ENCODE assay signal across 11 mouse cellular contexts in genomic region chr11:98395041-98395440, GRCm38 (mm10). TPM values are rescaled to one million over a fixed set of nuclear protein-coding genes. Genes with fewer than 3 reads are reported as not detected.
DNase-seq lines count a peak whose midpoint lies in the region; ATAC-seq and TF ChIP-seq lines count a peak whose summit lies in the region.
"Had no signal": no experiment of that assay in that cellular context is flagged by ENCODE, and none has a peak within 500 bp of the region (broad histone marks: within the 10 kb centered on the region; RNA-seq: fewer than 3 reads in every experiment).

No protein-coding gene starts in this region.

- TF ChIP-seq CTCF in left cerebral cortex, adult 2 months (IDR thresholded peaks at IDR 0.05): no peak

- H3K27me3 ChIP-seq in embryonic facial prominence, embryonic 12.5 days: peaks cover 34% of the 10 kb centered on the region

- H3K4me2 ChIP-seq in embryonic facial prominence, embryonic 12.5 days (replicated peaks): no peak overlapping the region
- H3K4me2 ChIP-seq: midbrain, embryonic 13.5 days had no signal

- no peak overlapping the region for H3K4me3 ChIP-seq in embryonic facial prominence, embryonic 12.5 days
- H3K4me3 ChIP-seq in left cerebral cortex, adult 2 months: no peak overlapping the region
- H3K4me3 ChIP-seq: midbrain, embryonic 13.5 days had no signal

- DNase-seq in cerebellum, adult 9-10 months: peak; percentile 15
- DNase-seq in cerebellum, adult 18-20 months: no peak
- DNase-seq in heart, postnatal 4 days: peak; percentile 80
- peak; percentile 70 for DNase-seq in large intestine, adult 2 months (ENCODE audit: low read depth, low spot score)
- no peak for DNase-seq in frontal cortex, postnatal 36 days (ENCODE audit: low spot score in 2 of 2)
- DNase-seq in left cerebral cortex, adult 2 months (ENCODE audit: extremely low spot score in 1 of 2, low spot score in 2 of 2): no peak
- DNase-seq in layer of hippocampus, postnatal 36 days: no peak
- DNase-seq: cerebellum, adult 8-10 months; right cerebral cortex, postnatal 25 days had no signal

- peak overlapping the region; percentile 8; the same call in 1 of the 2 replicates for H3K9ac ChIP-seq in embryonic facial prominence, embryonic 12.5 days
- H3K9ac ChIP-seq: midbrain, embryonic 13.5 days had no signal

- no peaks in the 10 kb centered on the region for H3K9me3 ChIP-seq in embryonic facial prominence, embryonic 12.5 days
- H3K9me3 ChIP-seq: midbrain, embryonic 13.5 days had no signal

- 0 out of 2 replicates have a peak overlapping the region, but pooled peaks have one; percentile 13 for H3K27ac ChIP-seq in embryonic facial prominence, embryonic 12.5 days
- H3K27ac ChIP-seq in left cerebral cortex, adult 2 months: no peak overlapping the region
- H3K27ac ChIP-seq: midbrain, embryonic 13.5 days had no signal

- H3K4me1 ChIP-seq in embryonic facial prominence, embryonic 12.5 days: peaks cover 22% of the 10 kb centered on the region; the same call in 1 of the 2 replicates

- no peak for ATAC-seq in embryonic facial prominence, embryonic 12.5 days (ENCODE audit: insufficient number of reproducible peaks, insufficient read depth, low FRiP score, low TSS enrichment)
- ATAC-seq: midbrain, embryonic 13.5 days had no signal

- 56% methylated on average over 4 of the region's 4 CpGs for WGBS in embryonic facial prominence, embryonic 12.5 days
- 24% methylated on average over 4 of the region's 4 CpGs for WGBS in large intestine, adult 2 months

- H3K36me3 ChIP-seq in embryonic facial prominence, embryonic 12.5 days: no peaks in the 10 kb centered on the region

- intact Hi-C loops in left cerebral cortex, adult 2 months (cut with DNase I): no loop called here

RNA-seq across cellular contexts. Expression of gene Pgap3, which starts 5.2 kb away (rescaled TPM):
- 9.8 and 10.4 TPM in 2 replicates for polyA plus RNA-seq in embryonic facial prominence, embryonic 12.5 days (2016; fragmentation: Nextera tagmentation; extraction: Ambion mirVana)
- 10 to 100 TPM; 19.6 to 20.5 TPM for total RNA-seq in heart, postnatal 4 days (2021)
- 34.0 and 37.9 TPM in 2 replicates for polyA plus RNA-seq in large intestine, adult 2 months (2012; rRNA removed)
- total RNA-seq in left cerebral cortex, adult 2 months (2021): 10 to 100 TPM; 10.2 to 11.9 TPM
- total RNA-seq in layer of hippocampus, postnatal 36 days (2021): 1 to 10 TPM; 8.3 to 8.4 TPM

RNA-seq across cellular contexts. Expression of gene Pnmt, which starts 8.8 kb away (rescaled TPM):
- polyA plus RNA-seq in embryonic facial prominence, embryonic 12.5 days (2016; fragmentation: Nextera tagmentation; extraction: Ambion mirVana): 0.33 TPM in 1 of 2 replicates, not detected in the other
- total RNA-seq in heart, postnatal 4 days (2021): not detected
- polyA plus RNA-seq in large intestine, adult 2 months (2012; rRNA removed): not detected in 2 replicates
- under 1 TPM in 1 of 2 experiments, not detected in 1; 0.51 TPM for total RNA-seq in left cerebral cortex, adult 2 months (2021)
- total RNA-seq in layer of hippocampus, postnatal 36 days (2021): not detected

RNA-seq across cellular contexts. Expression of gene Tcap, which starts 11.4 kb away (rescaled TPM):
- polyA plus RNA-seq in embryonic facial prominence, embryonic 12.5 days (2016; fragmentation: Nextera tagmentation; extraction: Ambion mirVana): 1.5 and 1.7 TPM in 2 replicates
- 100 to 1,000 TPM; 163 to 192 TPM for total RNA-seq in heart, postnatal 4 days (2021)
- polyA plus RNA-seq in large intestine, adult 2 months (2012; rRNA removed): 0.60 and 0.69 TPM in 2 replicates
- 1 to 10 TPM; 8.7 to 10.0 TPM for total RNA-seq in left cerebral cortex, adult 2 months (2021)
- total RNA-seq in layer of hippocampus, postnatal 36 days (2021): 1 to 10 TPM in 1 of 2 experiments, under 1 TPM in 1; 0.83 to 1.4 TPM

RNA-seq across cellular contexts. Expression of gene Erbb2, which starts 17.2 kb away (rescaled TPM):
- 47.4 and 49.4 TPM in 2 replicates for polyA plus RNA-seq in embryonic facial prominence, embryonic 12.5 days (2016; fragmentation: Nextera tagmentation; extraction: Ambion mirVana)
- 10 to 100 TPM; 24.1 to 27.0 TPM for total RNA-seq in heart, postnatal 4 days (2021)
- 62.1 and 92.7 TPM in 2 replicates for polyA plus RNA-seq in large intestine, adult 2 months (2012; rRNA removed)
- total RNA-seq in left cerebral cortex, adult 2 months (2021): 1 to 10 TPM; 1.8 to 1.9 TPM
- 1 to 10 TPM; 1.6 to 2.1 TPM for total RNA-seq in layer of hippocampus, postnatal 36 days (2021)

RNA-seq across cellular contexts. Expression of gene Stard3, which starts 36.9 kb away (rescaled TPM):
- polyA plus RNA-seq in embryonic facial prominence, embryonic 12.5 days (2016; fragmentation: Nextera tagmentation; extraction: Ambion mirVana): 39.6 and 47.6 TPM in 2 replicates
- total RNA-seq in heart, postnatal 4 days (2021): 10 to 100 TPM; 21.3 to 21.8 TPM
- polyA plus RNA-seq in large intestine, adult 2 months (2012; rRNA removed): 68.3 and 98.9 TPM in 2 replicates
- 10 to 100 TPM; 35.7 to 42.4 TPM for total RNA-seq in left cerebral cortex, adult 2 months (2021)
- 10 to 100 TPM; 31.3 to 34.5 TPM for total RNA-seq in layer of hippocampus, postnatal 36 days (2021)

Comparison
In these comparisons a context has a peak if more than half of its experiments do, and no peak if none do; other contexts are left out.
1. DNase-seq: peak in cerebellum, adult 9-10 months (single experiment), heart, postnatal 4 days (single experiment) and large intestine, adult 2 months (single experiment); none in cerebellum, adult 18-20 months (0 of 2), frontal cortex, postnatal 36 days (0 of 2), left cerebral cortex, adult 2 months (0 of 2) and layer of hippocampus, postnatal 36 days (0 of 2).
2. RNA of gene Tcap, which starts 11.4 kb away (total RNA-seq): 163 to 192 TPM in heart, postnatal 4 days; 8.7 to 10.0 TPM in left cerebral cortex, adult 2 months and 0.83 to 1.4 TPM in layer of hippocampus, postnatal 36 days; every median in the first group is over 10 times any median in the second.